Mouse (Mus musculus) ovary, postnatal 36 days (tissue): ENCODE measurements at regions not wholly inside any gene's neighbourhood (a gene's known extent, or its start where the extent isn't known, plus 50 kb on each side); places are given as distances from the start of the nearest gene placed in this dataset.
"Not testable (repeated sequence)": the region's sequence is repeated elsewhere in the genome, so short reads cannot be mapped to it uniquely, and the experiment has no call there.

Experiments used
- DNase-seq: peaks from one replicate; pipeline ENCODE4 v3.0.0; 2022; ENCODE audit warnings: low spot score, mixed read lengths

- no peak for DNase-seq
These were observed 129.2 kb upstream of the Slc38a2 start for GRCm38 (mm10) chr15:96828681-96829080.

GRCm38 (mm10) chr15:96827931-96828330 is 128.4 kb upstream of the Slc38a2 start:
- DNase-seq, result no peak

GRCm38 (mm10) chr15:96818435-96818834 is 118.9 kb upstream of the Slc38a2 start:
- DNase-seq, result no peak

GRCm38 (mm10) chr15:96817626-96818025 is 118.1 kb upstream of the Slc38a2 start:
- no peak for DNase-seq

GRCm38 (mm10) chr15:96816997-96817570 is 117.6 kb upstream of the Slc38a2 start:
- DNase-seq, result no peak

GRCm38 (mm10) chr15:96813472-96813871 is 113.9 kb upstream of the Slc38a2 start:
- no peak for DNase-seq

- DNase-seq, result no peak
These were observed 103.2 kb upstream of the Slc38a2 start for GRCm38 (mm10) chr15:96802729-96803053.

GRCm38 (mm10) chr15:96802034-96802728 is 102.7 kb upstream of the Slc38a2 start:
- DNase-seq, result peak; percentile 25

- DNase-seq, result no peak
These were observed 99.7 kb upstream of the Slc38a2 start for GRCm38 (mm10) chr15:96799228-96799627.

- no peak for DNase-seq
These were observed 98.2 kb upstream of the Slc38a2 start for GRCm38 (mm10) chr15:96797615-96798270.

- no peak for DNase-seq
These were observed 94.7 kb upstream of the Slc38a2 start for GRCm38 (mm10) chr15:96794177-96794719.

GRCm38 (mm10) chr15:96793251-96793650 is 93.7 kb upstream of the Slc38a2 start:
- no peak for DNase-seq

GRCm38 (mm10) chr15:96791306-96791705 is 91.8 kb upstream of the Slc38a2 start:
- no peak for DNase-seq

GRCm38 (mm10) chr15:96787921-96788320 is 88.4 kb upstream of the Slc38a2 start:
- DNase-seq, result not testable (repeated sequence)

- no peak for DNase-seq
These were observed 85.0 kb upstream of the Slc38a2 start for GRCm38 (mm10) chr15:96784578-96784977.

GRCm38 (mm10) chr15:96781560-96781959 is 82.0 kb upstream of the Slc38a2 start:
- DNase-seq, result no peak

GRCm38 (mm10) chr15:96780606-96781005 is 81.1 kb upstream of the Slc38a2 start:
- DNase-seq, result no peak

GRCm38 (mm10) chr15:96779358-96779757 is 79.8 kb upstream of the Slc38a2 start:
- no peak for DNase-seq

GRCm38 (mm10) chr15:96778321-96778926 is 78.9 kb upstream of the Slc38a2 start:
- peak; percentile 28 for DNase-seq

GRCm38 (mm10) chr15:96776476-96777075 is 77.0 kb upstream of the Slc38a2 start:
- DNase-seq, result no peak

- no peak for DNase-seq
These were observed 75.6 kb upstream of the Slc38a2 start for GRCm38 (mm10) chr15:96775129-96775528.

- DNase-seq, result no peak
These were observed 75.1 kb upstream of the Slc38a2 start for GRCm38 (mm10) chr15:96774664-96775063.
